Mouse (Mus musculus) urinary bladder, postnatal 25 days (tissue): ENCODE measurements at regions not wholly inside any gene's neighbourhood (a gene's known extent, or its start where the extent isn't known, plus 50 kb on each side); places are given as distances from the start of the nearest gene placed in this dataset.
A peak's percentile ranks its signal among the peaks of the same experiment; 100 is the strongest.
"Not testable (repeated sequence)": the region's sequence is repeated elsewhere in the genome, so short reads cannot be mapped to it uniquely, and the experiment has no call there.

Experiments
- DNase-seq: peaks from one replicate; pipeline ENCODE4 v3.0.0; 2022; ENCODE audit warnings: low spot score

DNA sequence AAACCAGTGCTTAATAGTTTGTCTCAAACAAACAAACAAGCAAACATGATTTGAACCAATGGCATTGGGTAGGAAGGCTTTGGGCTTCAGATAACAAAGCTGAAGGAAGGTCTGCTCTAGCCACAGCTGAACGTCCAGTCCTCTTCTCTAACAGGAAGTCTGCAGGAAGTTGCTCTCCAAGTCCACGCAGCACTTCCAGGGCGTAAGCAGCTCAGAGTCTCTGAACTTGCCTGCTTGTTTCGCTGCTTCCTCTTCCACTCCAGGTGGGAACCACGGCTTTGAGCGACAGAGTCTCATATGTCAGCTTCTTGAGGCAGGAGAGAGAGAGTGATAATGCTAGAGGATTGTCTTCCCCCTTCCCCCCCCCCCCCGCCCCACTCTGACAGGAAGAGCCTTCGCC is 123.6 kb downstream of the Tnfrsf21 start:
- no peak for DNase-seq

DNA sequence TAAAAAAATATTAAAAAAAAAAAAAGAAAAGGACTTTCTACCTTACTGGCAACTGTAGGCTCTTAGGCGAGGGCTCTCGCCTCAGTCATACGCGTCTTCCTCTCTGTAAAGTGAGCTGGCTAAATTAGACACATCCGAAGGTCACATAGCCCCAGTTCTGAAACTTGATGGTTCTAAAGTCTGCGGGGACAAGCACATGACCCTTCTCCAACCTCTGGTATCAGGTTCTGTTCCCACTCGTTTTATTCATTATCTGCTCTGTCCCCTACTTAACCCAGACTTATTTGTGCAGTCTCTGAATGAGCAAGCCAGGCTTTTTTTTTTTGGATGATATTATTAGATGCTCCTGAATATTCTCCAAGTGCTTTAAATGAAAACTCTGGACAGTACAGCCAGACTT is 125.4 kb downstream of the Tnfrsf21 start:
- DNase-seq: no peak

DNA sequence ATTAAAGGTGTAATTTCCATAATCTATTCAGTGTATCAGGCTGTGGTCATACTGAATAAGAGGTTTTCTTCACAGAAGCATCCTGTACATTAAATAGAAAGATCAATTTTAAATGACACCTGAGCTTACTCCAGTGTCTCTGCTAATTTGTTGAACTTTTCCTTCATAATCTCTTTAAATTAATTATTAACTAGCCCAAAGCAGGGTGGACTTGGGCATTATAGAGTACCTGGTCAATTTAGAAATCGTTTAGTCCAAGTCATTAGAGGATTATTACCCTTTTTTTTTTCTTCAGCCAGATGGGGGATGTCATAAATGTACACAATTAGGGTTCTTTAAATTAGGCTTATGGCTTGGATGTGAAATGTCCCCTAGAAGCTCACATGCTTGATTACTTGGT is 124.4 kb upstream of the Adgrf1 start:
- no peak for DNase-seq

DNA sequence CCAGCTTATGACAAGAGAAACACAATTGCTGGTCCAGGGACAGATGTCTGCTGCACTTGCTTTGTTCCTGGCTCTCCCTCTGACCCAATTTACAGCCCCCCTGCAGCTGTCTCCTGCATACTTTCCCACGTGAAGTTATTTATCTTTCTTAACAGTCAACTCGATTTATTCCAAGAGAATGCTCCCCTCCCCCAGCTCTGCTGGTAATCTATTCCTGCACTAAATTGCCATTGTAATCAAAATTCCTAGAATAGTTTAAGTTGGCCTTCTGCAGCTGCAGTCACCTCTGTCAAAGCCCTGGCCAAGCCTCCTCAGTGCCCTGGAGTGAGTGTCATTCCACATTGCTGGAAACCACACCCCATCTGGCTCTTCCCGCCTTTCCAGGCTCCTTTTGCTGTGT is 122.2 kb upstream of the Adgrf1 start:
- no peak for DNase-seq

DNA sequence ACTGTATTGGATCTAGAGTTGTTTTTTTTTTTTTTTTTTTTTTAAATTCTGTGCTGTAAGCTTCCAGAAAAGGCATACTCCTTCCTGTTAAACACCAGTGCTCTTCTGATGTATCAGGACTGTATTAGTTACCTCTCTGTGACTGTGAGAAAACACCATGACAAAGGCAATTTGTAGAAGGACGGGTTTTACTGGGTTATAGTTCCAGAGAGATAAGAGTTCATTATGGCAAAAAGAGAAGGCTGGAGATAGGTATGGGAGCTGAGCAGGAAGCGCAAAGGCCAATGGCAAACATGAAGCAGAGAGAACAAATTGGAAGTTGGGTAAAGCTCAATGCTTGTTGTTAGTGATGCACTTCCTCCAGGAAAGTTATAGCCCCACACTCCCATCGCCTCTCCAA is 117.5 kb upstream of the Adgrf1 start:
- no peak for DNase-seq

DNA sequence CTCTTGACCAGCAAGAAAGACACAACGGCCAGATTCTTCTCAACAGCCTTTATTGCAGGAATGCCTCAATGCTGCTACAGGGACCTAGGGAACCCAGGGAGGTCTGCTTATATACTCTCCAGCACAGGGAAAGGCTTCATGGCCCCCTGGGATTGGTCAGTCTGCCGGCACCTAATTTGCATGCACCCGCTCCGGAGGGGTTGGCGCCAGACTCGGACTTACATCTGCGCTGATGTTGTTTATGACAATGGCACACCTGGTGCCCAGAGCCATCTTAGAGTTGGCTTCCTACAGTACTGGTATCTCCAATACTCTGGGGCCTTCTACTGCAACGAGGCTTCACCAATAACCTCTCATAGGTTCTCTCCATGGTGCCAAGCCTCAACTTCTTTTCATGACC is 114.9 kb upstream of the Adgrf1 start:
- DNase-seq: not testable (repeated sequence)

DNA sequence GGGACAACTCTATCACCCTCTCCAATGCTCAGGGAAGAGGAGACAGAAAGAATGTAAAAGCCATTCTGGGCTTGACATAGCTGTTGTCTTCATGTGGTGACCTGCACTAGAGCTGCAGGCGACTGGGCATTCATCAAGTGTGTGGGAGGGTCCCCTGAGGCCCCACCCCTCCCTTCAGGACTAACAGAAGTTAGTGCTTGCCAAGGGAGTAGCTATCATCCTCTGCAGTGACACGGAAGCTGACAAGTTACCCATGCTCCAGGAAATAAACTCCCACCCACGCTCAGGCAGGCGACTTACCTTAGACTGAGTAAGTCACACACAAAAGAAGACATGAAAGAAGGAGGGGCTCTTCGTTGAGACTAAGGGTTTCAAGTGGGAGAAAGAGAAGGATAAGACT is 114.0 kb upstream of the Adgrf1 start:
- DNase-seq: no peak

DNA sequence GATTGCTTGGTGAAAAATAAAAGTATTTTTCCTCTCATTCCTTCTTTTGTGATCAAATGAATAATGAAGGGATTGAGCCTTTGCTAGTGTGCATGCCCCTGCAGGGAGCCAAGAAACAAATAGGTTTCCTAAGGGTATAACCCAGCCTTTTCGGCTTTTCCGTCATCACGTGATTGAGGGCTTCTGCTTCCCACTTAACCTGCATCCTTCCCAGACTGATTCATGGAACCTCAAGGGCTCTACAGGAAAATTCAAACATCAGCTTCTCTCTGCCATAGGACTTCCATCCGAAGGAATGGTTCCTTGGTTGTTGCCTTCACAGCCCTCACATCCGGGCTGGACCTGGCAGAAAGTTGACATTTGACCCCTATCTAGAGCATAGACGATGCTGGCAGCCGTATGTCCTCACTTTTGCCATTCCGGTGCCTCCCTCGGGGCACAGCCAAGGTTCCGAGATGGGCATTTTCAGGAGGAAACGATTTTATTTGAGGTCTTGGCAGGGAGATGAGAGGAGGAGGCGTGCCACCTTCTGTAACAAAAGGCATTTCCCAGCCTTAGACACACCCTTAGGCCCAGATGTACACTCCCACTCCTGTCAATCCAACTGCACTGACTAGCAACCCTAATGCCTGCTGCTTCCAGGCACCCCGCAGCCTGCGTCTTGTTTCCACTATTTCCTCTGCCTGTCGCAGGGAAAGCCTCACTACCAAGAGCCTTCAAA is 112.2 kb upstream of the Adgrf1 start:
- no peak for DNase-seq

DNA sequence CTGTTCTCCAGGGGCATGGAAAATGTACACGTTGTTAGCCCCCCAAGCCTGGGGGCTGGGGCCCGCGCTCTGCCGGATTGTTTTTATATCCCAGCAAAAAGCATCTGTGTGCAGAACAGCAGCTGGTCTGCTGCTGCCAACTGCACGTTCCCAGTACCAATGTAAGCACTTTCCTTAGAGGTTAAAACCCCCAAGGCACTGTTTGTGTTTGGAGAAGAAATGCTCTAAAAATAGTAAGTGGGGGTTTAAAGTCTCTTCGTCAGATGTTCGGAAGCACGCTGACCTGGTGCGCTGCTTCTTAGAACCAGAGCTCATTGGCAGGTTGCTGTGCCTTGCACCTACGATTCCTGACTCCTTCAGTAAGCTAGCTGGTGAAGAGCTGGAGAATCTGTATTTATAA is 111.4 kb upstream of the Adgrf1 start:
- no peak for DNase-seq

DNA sequence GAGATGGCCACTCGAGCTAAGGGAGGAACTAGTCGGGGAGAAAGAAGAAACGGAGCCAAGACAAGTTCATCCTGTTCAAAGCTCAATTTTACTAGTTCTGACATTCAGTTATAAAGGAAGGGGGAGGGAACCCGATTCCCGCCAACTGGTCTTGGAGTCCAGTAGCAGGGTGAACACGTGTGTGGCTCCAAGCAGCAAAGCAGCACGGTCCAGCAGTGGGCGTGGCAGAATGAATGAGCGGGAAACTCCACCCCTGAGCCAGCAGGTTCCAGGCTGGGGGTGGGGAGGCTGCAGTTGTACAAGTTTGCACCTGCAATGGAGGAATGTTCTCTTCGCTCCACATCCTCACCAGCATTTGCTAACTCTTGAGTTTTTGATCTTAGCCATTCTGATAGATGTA is 108.8 kb upstream of the Adgrf1 start:
- DNase-seq: peak; percentile 46

DNA sequence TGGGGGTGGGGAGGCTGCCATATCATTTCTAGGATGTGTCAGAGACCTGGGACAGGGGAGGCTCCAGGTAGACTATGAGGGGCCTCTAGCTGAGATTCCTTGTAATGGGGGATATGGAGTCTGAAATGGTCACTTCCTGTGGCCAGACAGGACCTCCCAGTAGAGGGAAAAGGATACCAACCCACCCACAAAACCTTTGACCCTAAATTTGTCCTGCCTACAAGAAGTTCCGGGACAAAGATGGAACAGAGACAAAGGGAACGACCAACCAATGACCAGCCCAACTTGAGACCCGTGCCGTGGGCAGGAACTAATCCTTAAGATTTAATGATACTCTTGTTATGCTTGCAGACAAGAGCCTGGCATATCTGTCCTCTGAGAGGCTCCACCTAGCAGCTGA is 107.0 kb upstream of the Adgrf1 start:
- DNase-seq: no peak

DNA sequence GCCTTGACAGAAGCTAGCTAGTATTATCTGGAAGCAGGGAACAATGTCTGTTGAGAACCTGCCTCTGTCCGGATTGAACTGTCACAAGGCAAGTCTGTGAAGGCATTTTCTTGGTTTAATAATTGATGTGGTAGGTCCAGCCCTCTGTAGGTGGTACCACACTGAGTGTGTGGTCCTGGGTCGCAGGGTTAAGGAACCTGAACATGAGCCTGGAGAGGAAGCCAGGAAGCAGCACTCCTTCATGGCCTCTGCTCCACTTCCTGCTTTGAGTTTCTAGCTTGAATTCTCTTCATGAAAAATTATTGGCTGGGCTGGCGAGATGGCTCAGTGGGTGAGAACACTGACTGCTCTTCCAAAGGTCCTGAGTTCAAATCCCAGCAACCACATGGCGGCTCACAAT is 104.0 kb upstream of the Adgrf1 start:
- DNase-seq: no peak

DNA sequence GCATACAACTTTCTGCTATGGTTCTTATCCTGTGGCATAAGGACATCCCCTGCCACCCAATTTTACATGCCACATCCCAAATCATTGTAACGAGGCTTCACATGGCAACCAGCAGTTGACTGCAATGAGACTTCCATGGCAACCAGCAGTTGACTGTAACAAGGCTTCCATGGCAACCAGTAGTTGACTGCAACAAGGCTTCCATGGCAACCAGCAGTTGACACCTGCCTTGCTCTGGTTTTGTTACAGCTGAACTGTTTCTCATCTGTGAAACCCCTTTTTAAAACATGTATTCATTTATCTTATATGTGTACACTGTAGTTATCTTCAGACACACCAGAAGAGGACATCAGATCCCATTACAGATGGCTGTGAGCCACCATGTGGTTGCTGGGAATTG is 100.7 kb upstream of the Adgrf1 start:
- DNase-seq: no peak

DNA sequence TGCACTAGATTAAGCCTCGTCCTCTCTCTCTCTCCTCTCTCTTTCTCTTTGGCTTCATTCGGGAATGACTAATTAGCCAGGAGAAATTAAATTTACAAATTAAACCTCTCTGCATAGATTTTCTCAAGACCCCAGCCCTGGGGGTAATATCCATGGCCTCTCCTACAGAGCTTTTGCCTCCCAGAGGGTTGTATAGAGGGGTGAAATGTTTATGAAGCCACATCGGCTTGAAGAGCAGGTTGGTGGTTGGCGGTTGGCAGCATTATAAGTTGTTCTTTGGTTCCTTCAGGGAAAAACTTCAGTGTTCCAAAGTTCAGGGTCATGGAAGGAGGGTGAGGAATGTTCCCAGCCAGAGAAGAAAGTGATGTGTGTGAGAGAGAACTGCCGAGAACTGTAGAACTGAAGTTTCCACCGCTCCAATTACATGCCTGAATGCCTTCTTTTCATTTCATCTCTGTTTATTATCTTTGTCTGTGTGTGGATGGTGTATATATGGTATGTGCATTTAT is 97.4 kb upstream of the Adgrf1 start:
- no peak for DNase-seq

DNA sequence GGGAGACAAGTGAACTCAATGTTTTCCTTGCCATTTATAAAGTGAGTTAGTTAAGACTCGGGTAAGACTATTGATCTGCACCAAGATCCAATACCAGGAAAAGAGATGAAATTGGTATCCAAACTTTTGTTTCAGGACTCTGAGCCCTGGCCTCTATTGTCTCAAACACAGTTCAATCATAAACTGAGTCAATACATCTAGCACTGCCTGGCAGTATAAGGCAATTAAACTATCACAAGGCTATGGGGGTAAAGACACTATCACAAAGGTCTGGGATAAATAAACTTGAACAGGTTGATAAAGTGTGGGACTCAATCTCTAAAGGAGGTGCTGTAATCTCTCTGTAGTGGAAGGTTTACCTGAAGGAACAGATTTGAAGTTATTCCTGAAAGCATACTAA is 95.3 kb upstream of the Adgrf1 start:
- DNase-seq: no peak

DNA sequence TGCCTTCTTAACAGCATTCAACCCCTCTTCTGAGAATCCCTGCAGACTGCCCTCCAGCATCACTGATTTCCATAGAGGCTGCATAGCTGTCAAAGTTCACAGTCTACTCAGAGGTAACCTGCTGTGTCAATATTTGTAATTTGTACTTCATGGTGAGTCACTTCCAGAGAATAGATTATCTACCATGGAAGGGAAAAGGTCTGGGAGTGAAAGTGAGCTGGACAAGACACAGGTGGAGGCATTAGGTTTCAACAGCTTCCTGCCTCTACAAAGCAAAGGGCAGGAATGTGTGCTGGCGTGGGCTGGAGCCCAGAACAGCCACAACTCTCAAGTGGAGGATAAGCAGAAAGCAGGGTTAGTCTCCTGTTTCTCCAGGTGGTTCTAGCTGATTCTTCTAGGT is 92.9 kb upstream of the Adgrf1 start:
- DNase-seq: no peak

DNA sequence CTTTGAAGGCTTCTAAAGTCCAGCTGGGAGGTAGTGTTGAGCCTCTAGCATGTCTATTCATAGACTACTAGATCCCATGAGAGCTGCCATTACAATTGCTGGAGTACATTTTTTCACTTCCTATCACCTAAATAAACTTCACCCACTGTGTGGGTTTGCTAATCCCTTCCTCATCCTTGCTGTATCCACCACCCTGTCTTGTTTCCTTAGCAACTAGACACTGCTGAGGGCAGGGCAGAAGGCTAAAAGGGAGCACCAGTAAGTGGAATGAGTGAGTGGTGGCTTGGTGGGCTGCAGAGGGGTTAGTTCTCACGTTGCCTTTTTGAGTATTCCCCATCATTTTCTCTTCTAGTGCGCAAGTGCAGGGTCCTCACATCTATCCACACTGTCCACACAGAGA is 80.1 kb upstream of the Adgrf1 start:
- DNase-seq: no peak

DNA sequence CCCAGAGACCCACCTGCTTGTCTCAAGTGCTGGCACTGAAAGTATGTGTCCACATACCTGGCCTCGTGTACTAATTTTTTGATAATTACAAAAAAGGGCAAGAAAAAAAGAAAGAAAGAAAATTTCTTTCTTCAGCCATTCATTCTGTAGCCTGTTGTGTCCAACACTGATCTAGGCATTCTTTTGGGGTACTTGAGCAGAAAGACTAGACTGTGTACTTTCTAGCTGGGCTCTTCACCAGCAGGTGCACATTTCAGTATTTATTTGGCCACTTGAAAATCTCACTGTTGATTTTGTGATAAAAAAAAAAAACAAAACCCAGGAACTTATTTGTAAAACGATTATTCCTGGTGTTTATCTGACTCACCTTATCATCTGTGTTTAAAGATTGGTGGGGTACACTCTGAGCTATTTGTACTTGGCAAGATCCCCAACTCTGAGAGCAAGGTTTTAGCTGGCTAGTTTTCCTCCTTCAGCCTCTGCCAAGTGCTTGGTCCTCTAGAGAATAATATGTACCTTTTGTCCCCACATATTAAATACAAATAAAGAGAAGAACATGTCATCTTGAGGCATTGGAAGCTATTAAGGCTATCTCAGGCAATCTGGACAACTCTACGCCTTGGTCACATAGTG is 79.2 kb upstream of the Adgrf1 start:
- DNase-seq: no peak

DNA sequence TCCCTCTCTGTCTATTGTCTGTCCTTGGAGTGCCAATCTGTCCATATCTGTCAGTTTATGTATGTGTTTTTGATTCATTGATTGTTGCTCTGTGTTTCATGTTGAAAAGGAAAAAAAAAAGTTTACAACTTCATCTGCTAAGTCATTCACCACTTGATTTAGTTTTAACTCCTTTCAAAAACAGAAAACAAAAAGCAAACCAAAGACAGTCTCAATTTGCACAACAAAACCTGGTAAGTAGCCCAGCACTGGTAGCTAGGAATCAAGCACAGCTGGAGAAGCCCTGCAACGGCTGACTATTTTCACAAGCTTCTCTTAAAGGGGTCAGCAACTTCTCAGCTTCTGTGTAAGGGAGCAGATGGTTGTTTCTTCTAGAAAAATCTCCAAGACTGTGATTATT is 72.9 kb upstream of the Adgrf1 start:
- no peak for DNase-seq

DNA sequence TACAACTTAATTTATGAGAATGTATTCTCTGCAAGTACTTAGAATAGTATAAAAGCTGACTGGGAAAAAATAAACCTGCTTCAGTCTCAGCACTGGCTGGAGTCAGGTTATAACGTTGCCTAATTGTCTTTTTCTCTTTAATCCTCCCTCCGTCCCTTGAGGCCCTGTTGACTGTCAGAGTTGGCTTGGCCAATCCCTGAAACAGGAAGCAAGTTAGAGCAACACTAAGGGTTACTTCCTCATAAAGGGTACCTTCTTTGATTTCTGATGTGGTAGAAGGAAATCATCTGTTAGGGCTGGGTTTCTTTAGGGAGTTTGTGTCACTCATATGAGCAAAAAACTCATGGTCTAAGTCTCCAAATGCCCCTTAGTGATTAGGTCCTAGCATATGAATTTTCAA is 69.3 kb upstream of the Adgrf1 start:
- no peak for DNase-seq

DNA sequence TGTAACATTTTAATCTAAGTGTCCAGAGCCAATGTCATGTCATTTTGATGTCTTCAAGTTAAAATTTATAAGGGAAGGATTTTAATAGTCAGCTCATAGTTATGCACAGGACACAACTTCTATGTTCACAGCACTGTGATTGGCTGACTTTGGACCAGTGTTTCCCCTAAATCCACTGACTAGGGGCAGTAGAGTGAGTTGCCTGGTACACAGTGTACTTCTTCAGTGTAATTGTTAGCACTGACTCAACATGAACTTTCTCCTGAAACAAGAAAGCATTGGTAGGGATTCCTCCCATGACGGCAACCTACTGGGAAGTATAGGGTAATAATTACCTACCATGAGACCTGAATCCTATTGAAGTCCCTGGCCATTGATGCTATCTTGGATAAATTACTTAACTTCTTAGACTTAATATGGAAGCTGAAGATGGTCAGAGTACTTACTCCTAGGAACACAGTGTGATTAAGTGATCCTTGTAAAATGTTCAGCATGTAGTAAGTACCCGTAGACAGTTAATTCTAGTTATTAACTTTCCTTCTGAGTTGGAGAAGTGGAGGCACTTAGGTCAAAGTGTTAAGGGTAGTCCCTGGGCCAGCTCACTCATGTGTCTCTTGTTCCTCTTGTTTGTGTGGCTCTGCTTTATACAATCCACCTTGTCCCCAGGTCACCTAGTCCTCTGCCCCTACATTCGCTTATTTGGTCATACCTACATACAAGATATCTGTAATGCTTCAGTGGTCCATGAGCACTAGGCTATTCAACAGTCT is 63.2 kb upstream of the Adgrf1 start:
- DNase-seq: no peak

DNA sequence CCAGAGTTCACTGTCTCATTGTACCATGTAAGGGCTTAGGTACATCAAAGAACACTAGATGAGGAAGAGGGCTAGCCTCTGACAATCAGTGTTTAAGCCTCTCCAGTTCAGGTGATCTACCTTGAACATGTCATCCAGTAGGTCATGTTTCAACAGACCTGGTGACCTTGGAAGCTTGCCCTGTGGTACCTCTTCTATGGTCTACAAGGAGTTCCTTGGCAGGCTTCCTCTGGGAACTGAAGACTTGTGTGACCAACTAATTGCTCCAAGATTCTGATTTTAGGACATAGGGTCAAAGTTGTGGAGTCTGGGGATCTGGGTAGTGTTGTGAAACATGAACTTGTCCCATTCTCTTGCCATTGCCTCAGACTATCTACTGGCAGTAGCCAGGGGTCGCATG is 60.4 kb upstream of the Adgrf1 start:
- DNase-seq: no peak

DNA sequence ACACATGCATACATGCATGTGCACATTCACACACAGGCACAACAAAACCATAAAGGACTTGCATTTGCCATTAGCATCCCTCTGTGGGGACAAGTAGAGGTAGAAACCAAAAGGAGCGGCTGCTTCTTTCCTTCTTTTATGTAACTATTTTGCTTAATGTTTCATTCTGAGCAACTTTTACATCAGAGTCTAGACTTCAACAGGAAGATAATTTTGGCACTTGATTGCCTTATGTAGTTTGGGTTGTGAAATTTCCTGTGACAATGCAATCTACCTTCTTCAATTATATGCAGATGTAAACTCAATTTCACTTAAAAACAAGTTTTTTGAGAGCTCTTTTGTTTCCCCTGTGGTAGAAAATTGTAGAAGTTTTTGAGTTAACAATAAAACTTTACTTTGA is 56.1 kb upstream of the Adgrf1 start:
- no peak for DNase-seq
